Mouse (Mus musculus) neural tube, embryonic 14.5 days (tissue): ENCODE results near the gene Frmd5. TPM values are rescaled to one million over a fixed set of nuclear protein-coding genes. Genes with fewer than 3 reads are reported as not detected.

Source experiments
- ATAC-seq: fragments of 200-750 bp; cut with Nextera tagmentation; 2 replicates; pipeline ENCODE4 v1.8.0; 2017; ENCODE audit warnings: low read depth, mild to moderate bottlenecking, moderate TSS enrichment, moderate library complexity
- H3K27ac ChIP-seq: fragments of 300-500 bp; sonication (generic); 2 replicates; pipeline ENCODE4 v1.5.1; 2014; ENCODE audit warnings: low read depth, mild to moderate bottlenecking, control low read depth, low read length, moderate library complexity, mixed read lengths
- H3K27me3 ChIP-seq: fragments of 300-500 bp; sonication (generic); 2 replicates; pipeline ENCODE4 v1.6.1; 2014; ENCODE audit warnings: low read length; ENCODE audit not compliant: control insufficient read depth, insufficient read depth
- H3K36me3 ChIP-seq: fragments of 300-500 bp; sonication (generic); 2 replicates; pipeline ENCODE4 v1.6.1; 2014; ENCODE audit warnings: low read length, mixed read lengths; ENCODE audit not compliant: control insufficient read depth, insufficient read depth
- H3K4me1 ChIP-seq: fragments of 300-500 bp; sonication (generic); 2 replicates; pipeline ENCODE4 v1.6.1; 2014; ENCODE audit warnings: low read length; ENCODE audit not compliant: control insufficient read depth, insufficient read depth
- H3K4me2 ChIP-seq: fragments of 300-500 bp; sonication (generic); 2 replicates; pipeline ENCODE4 v1.6.1; 2014; ENCODE audit warnings: mild to moderate bottlenecking, low read depth, low read length, control low read depth
- H3K4me3 ChIP-seq: fragments of 300-500 bp; sonication (generic); 2 replicates; pipeline ENCODE4 v1.5.1; 2014; ENCODE audit warnings: low read depth, low read length, control low read depth, mixed read lengths
- H3K9ac ChIP-seq: fragments of 300-500 bp; sonication (generic); replicated peaks from 2 replicates; pipeline ENCODE4 v1.6.1; 2014; ENCODE audit warnings: low read depth, mild to moderate bottlenecking, control low read depth, low read length, mixed read lengths
- H3K9me3 ChIP-seq: fragments of 300-500 bp; sonication (generic); 2 replicates; pipeline ENCODE4 v1.6.1; 2016; ENCODE audit warnings: low read length; ENCODE audit not compliant: control insufficient read depth
- WGBS: fragments of 180-500 bp; shearing (Covaris S2); extraction: QIAGEN DNeasy Blood & Tissue Kit; methylation state at CpG from one replicate; pipeline ENCODE4 v1.1.7; 2014; 5-methylcytosine and 5-hydroxymethylcytosine counted together
- polyA plus RNA-seq: library from polyadenylated mRNA; unstranded; fragments of >200 nt; fragmentation: Nextera tagmentation; extraction: Ambion mirVana; gene quantifications from 2 replicates; pipeline ENCODE4 v1.2.1, GENCODE M21; 2014

Frmd5 gene
- polyA plus RNA-seq, 1 experiment from 2014 or later = 31.2 TPM

DNA sequence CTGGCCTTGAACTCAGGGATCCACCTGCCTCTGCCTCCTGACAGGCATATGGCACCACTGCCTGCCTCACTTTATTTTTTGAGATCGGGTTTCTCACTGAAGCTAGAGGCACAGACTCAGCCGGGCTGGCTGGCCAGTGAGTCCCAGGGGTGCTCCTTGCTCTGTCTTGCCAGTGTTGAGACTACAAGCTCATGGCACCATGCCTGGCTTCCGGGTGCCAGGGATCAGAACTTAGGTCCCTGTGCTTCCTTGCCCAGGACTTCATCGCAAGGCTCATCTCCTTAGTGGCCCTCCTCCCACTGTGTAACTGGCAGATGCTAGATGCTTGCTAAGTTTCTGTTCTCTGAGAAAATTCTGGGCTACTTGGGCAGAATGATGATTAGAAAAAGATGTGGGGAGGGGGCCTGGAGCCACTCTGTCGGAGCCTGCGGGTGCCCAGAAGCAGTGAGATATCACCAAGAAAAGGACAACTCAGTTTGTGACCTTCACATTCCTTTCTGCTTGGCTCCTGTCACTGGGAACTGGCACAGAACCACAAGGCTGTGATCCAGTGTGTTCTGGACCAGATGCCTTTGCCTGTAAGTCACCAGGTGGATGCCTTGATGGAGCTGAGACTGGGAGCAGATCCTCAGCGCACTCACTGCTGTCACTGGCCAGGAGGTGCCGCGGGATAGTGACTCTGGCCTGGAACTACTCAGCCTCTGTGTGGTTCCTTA, 192.2 kb downstream of the Frmd5 start:
- 92% methylated on average over 9 of the region's 9 CpGs for WGBS
- Histone ChIP-seq H3K4me3 (no peak overlapping the region), H3K9me3 (no peaks in the 10 kb centered on the region), H3K9ac (no peak overlapping the region), H3K36me3 (no peaks in the 10 kb centered on the region), H3K27ac (no peak overlapping the region), H3K4me1 (peaks cover 12% of the 10 kb centered on the region), H3K4me2 (no peak overlapping the region), H3K27me3 (no peaks in the 10 kb centered on the region)
- ATAC-seq = no peak

DNA sequence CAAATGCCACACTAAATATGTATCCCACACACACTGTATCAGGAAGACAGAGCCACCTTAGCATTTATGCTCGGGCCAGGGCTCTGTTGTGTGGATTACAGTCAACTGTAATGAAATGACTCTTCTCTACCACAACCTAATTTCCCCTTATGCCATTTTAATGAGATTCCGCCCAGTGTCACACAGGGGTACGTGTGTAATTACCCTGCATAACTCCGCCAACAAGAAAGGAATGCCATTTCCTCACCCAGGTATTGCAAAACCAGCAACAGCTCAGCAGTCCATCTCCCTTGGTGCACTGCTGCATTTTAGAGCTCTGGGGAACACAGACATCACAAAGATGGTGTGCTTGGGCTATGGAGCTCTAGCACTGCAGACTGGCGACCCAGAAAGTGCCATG, 194.8 kb downstream of the Frmd5 start:
- Histone ChIP-seq H3K27me3 (no peaks in the 10 kb centered on the region), H3K36me3 (no peaks in the 10 kb centered on the region), H3K9me3 (no peaks in the 10 kb centered on the region), H3K4me1 (peaks cover 12% of the 10 kb centered on the region), H3K4me3 (no peak overlapping the region), H3K4me2 (no peak overlapping the region), H3K9ac (no peak overlapping the region), H3K27ac (no peak overlapping the region)
- ATAC-seq = peak; percentile 23; the same call in 1 of the 2 replicates
- 50% methylated on average over 5 of the region's 5 CpGs for WGBS

- Histone ChIP-seq H3K4me2 (peak overlapping the region; percentile 18; the same call in 1 of the 2 replicates), H3K27ac (no peak overlapping the region), H3K4me3 (no peak overlapping the region), H3K36me3 (no peaks in the 10 kb centered on the region), H3K27me3 (no peaks in the 10 kb centered on the region), H3K9ac (0 out of 2 replicates have a peak overlapping the region, but pooled peaks have one; percentile 16), H3K4me1 (peaks cover 12% of the 10 kb centered on the region), H3K9me3 (no peaks in the 10 kb centered on the region)
- WGBS = 24% methylated on average over 17 of the region's 17 CpGs
- ATAC-seq = peak; percentile 45; the same call in 1 of the 2 replicates
Measured at GRCm38 (mm10) chr2:121610008-121610884, 196.6 kb downstream of the Frmd5 start.

DNA sequence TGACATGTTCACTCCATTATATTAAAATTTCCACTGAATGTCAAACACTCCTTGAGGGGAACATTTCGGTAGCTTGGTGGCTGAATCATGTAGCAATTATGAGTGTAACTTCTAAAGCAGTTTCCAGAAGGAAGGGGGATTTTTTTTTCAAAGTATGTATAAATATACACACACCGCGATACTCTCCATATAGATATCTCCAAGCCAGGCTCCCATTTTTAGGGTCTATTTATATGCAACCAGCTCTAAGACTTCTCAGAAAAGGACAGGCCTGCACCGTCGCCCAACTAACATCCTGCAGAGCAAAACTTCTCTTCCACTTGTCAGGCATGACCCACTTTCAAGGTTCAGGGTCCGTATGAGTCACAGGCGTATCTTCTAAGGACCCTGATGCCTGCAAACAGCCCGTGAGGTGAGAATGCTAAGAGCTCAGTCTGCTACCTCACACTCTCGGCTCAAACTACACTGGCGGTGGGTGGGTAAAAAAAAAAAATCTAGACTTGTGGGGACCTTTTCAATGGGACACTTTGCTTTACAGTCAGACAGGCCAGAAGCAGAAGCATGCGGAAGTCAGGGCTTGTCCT, 197.7 kb downstream of the Frmd5 start:
- no peaks in the 10 kb centered on the region for H3K27me3 ChIP-seq
- no peak overlapping the region for H3K9ac ChIP-seq
- 89% methylated on average over 11 of the region's 11 CpGs for WGBS
- H3K4me1 ChIP-seq = peaks cover 12% of the 10 kb centered on the region
- no peaks in the 10 kb centered on the region for H3K9me3 ChIP-seq
- H3K36me3 ChIP-seq = no peaks in the 10 kb centered on the region
- H3K4me2 ChIP-seq = no peak overlapping the region
- H3K27ac ChIP-seq = no peak overlapping the region
- no peak overlapping the region for H3K4me3 ChIP-seq
- no peak for ATAC-seq

DNA sequence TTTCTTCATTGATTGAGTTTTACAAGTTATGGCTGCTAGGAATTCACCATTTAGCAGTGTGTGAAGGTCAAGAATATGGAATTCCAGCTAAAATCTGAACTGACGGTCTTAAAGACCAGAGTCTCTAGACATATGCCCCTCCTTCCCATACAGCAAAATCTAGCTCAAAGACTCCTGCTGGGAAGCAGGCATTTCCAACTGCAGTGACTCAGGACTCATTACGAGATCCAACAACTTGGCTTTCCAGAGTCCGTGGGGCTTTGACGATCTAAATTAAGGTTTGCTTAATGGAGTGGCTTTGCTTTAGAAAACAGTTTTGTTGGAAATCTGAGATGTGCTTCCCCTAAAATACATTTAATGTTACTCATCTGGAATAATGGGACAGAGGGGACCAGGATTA, 204.5 kb downstream of the Frmd5 start:
- no peaks in the 10 kb centered on the region for H3K36me3 ChIP-seq
- H3K9ac ChIP-seq = no peak overlapping the region
- H3K27ac ChIP-seq = no peak overlapping the region
- peaks cover 4% of the 10 kb centered on the region; the same call in 1 of the 2 replicates for H3K4me1 ChIP-seq
- no peaks in the 10 kb centered on the region for H3K27me3 ChIP-seq
- 30% methylated on average over 4 of the region's 4 CpGs for WGBS
- H3K4me3 ChIP-seq = no peak overlapping the region
- H3K4me2 ChIP-seq = no peak overlapping the region
- no peaks in the 10 kb centered on the region for H3K9me3 ChIP-seq
- no peak for ATAC-seq

GRCm38 (mm10) chr2:121601543-121601942, 205.3 kb downstream of the Frmd5 start:
- H3K4me3 ChIP-seq = no peak overlapping the region
- no peaks in the 10 kb centered on the region for H3K27me3 ChIP-seq
- no peaks in the 10 kb centered on the region for H3K36me3 ChIP-seq
- no peak overlapping the region for H3K4me2 ChIP-seq
- no peaks in the 10 kb centered on the region for H3K9me3 ChIP-seq
- no peak overlapping the region for H3K27ac ChIP-seq
- no peak for ATAC-seq
- 70% methylated on average over 7 of the region's 7 CpGs for WGBS
- H3K9ac ChIP-seq = no peak overlapping the region
- peaks cover 4% of the 10 kb centered on the region; the same call in 1 of the 2 replicates for H3K4me1 ChIP-seq

DNA sequence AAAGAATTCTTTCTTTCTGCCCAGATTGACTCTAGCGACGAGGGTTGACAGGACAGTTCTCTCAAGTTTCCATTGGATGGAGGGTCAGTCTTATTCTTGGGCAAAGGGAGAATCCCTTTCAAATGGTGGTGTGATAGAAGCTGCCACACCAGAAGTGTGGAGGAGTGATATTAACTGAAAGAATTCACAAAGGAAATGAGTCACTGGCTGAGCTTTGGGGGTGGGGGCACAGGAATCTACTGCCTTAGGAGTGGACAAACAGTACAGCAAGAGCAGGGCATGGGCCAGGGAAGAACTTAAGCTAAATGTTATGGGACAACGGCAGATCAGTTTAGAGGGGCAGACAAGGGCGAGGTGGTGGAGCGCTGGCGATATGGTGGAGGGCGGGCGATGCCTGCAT, 206.2 kb downstream of the Frmd5 start:
- H3K4me1 ChIP-seq = peaks cover 4% of the 10 kb centered on the region; the same call in 1 of the 2 replicates
- no peaks in the 10 kb centered on the region for H3K36me3 ChIP-seq
- 87% methylated on average over 8 of the region's 8 CpGs for WGBS
- H3K9ac ChIP-seq = no peak overlapping the region
- H3K4me2 ChIP-seq = no peak overlapping the region
- peak overlapping the region; percentile 29; the same call in 1 of the 2 replicates for H3K27ac ChIP-seq
- H3K9me3 ChIP-seq = no peaks in the 10 kb centered on the region
- no peaks in the 10 kb centered on the region for H3K27me3 ChIP-seq
- H3K4me3 ChIP-seq = no peak overlapping the region
- ATAC-seq = no peak

- Histone ChIP-seq H3K9me3 (no peaks in the 10 kb centered on the region), H3K9ac (no peak overlapping the region), H3K27me3 (no peaks in the 10 kb centered on the region), H3K4me2 (no peak overlapping the region), H3K36me3 (no peaks in the 10 kb centered on the region), H3K4me1 (peaks cover 4% of the 10 kb centered on the region; the same call in 1 of the 2 replicates), H3K4me3 (no peak overlapping the region), H3K27ac (no peak overlapping the region)
- WGBS = 42% methylated on average over 7 of the region's 7 CpGs
- no peak; the same call in 1 of the 2 replicates for ATAC-seq
Measured at GRCm38 (mm10) chr2:121598249-121598648, 208.6 kb downstream of the Frmd5 start.
